Mouse (Mus musculus): ENCODE measurements around the gene Tnn. TPM values are rescaled to one million over a fixed set of nuclear protein-coding genes. Genes with fewer than 3 reads are reported as not detected.

Gene Tnn
- total RNA-seq, 2 experiments from 2014 or later: 0.07 to 0.09 TPM

GRCm38 (mm10) chr1:160084239-160084638, 69.1 kb downstream of the Tnn start:
- DNase-seq (ENCODE audit: extremely low spot score in 1 of 2, low spot score in 1 of 2): no peak

- no peak for DNase-seq (ENCODE audit: extremely low spot score in 1 of 2, low spot score in 1 of 2)
Measured at GRCm38 (mm10) chr1:160082647-160083046, 70.7 kb downstream of the Tnn start.

- DNase-seq (ENCODE audit: extremely low spot score in 1 of 2, low spot score in 1 of 2): peak; percentile 87 to 99
Measured at GRCm38 (mm10) chr1:160080800-160081436, 72.5 kb downstream of the Tnn start.

- DNase-seq (ENCODE audit: extremely low spot score in 1 of 2, low spot score in 1 of 2): no peak
Measured at GRCm38 (mm10) chr1:160078882-160079661, 74.3 kb downstream of the Tnn start.

GRCm38 (mm10) chr1:160064547-160065144, 88.7 kb downstream of the Tnn start:
- no peak for DNase-seq (ENCODE audit: extremely low spot score in 1 of 2, low spot score in 1 of 2)

- peak in 1 of 2 experiments; percentile 33 for DNase-seq (ENCODE audit: extremely low spot score in 1 of 2, low spot score in 1 of 2)
Measured at GRCm38 (mm10) chr1:160061725-160062366, 91.5 kb downstream of the Tnn start.

- no peak for DNase-seq (ENCODE audit: extremely low spot score in 1 of 2, low spot score in 1 of 2)
Measured at GRCm38 (mm10) chr1:160061321-160061720, 92.1 kb downstream of the Tnn start.

- no peak for DNase-seq (ENCODE audit: extremely low spot score in 1 of 2, low spot score in 1 of 2)
Measured at GRCm38 (mm10) chr1:160060542-160060941, 92.8 kb downstream of the Tnn start.

- DNase-seq (ENCODE audit: extremely low spot score in 1 of 2, low spot score in 1 of 2): no peak
Measured at GRCm38 (mm10) chr1:160059908-160060307, 93.5 kb downstream of the Tnn start.

GRCm38 (mm10) chr1:160057657-160058056, 95.7 kb downstream of the Tnn start:
- no peak for DNase-seq (ENCODE audit: extremely low spot score in 1 of 2, low spot score in 1 of 2)

GRCm38 (mm10) chr1:160054366-160055078, 98.9 kb downstream of the Tnn start:
- DNase-seq (ENCODE audit: extremely low spot score in 1 of 2, low spot score in 1 of 2): no peak

GRCm38 (mm10) chr1:160053510-160054305, 99.7 kb downstream of the Tnn start:
- no peak for DNase-seq (ENCODE audit: extremely low spot score in 1 of 2, low spot score in 1 of 2)

GRCm38 (mm10) chr1:160052556-160053315, 100.6 kb downstream of the Tnn start:
- no peak for DNase-seq (ENCODE audit: extremely low spot score in 1 of 2, low spot score in 1 of 2)

- DNase-seq (ENCODE audit: extremely low spot score in 1 of 2, low spot score in 1 of 2): no peak
Measured at GRCm38 (mm10) chr1:160050898-160051297, 102.5 kb downstream of the Tnn start.

- no peak for DNase-seq (ENCODE audit: extremely low spot score in 1 of 2, low spot score in 1 of 2)
Measured at GRCm38 (mm10) chr1:160049131-160049880, 104.1 kb downstream of the Tnn start.

- no peak for DNase-seq (ENCODE audit: extremely low spot score in 1 of 2, low spot score in 1 of 2)
Measured at GRCm38 (mm10) chr1:160047481-160047931, 105.9 kb downstream of the Tnn start.

- no peak for DNase-seq (ENCODE audit: extremely low spot score in 1 of 2, low spot score in 1 of 2)
Measured at GRCm38 (mm10) chr1:160046786-160047185, 106.6 kb downstream of the Tnn start.

GRCm38 (mm10) chr1:160045971-160046370, 107.4 kb downstream of the Tnn start:
- no peak for DNase-seq (ENCODE audit: extremely low spot score in 1 of 2, low spot score in 1 of 2)

Data from layer of hippocampus, postnatal 25 days (tissue).